Mouse (Mus musculus): ENCODE data around the gene Il12rb2. TPM values are rescaled to one million over a fixed set of nuclear protein-coding genes. Genes with fewer than 3 reads are reported as not detected.

Gene Il12rb2
- polyA plus RNA-seq, 1 experiment: 0.63 TPM

Other genes with a start within 250 kb of the Il12rb2 start
- 39.9 and 52.1 TPM in 2 replicates for gene Serbp1, start 138.0 kb downstream of the Il12rb2 start, polyA plus RNA-seq (2012; rRNA removed)
- 0.12 and 0.18 TPM in 2 replicates for gene Il23r, start 115.7 kb upstream of the Il12rb2 start, polyA plus RNA-seq (2012; rRNA removed)
- gene Tacstd2, start 159.6 kb upstream of the Il12rb2 start, polyA plus RNA-seq (2012; rRNA removed): 0.16 and 0.36 TPM in 2 replicates

Measured in large intestine, adult 2 months (tissue).